Mouse (Mus musculus) ES-Bruce4 (cell line): ENCODE measurements around the gene Nacc1.

Experiments used
- CTCF ChIP-seq: IDR thresholded peaks from one replicate; pipeline ENCODE4 v1.8.1; 2011; ENCODE audit warnings: low read depth, low read length
- EP300 ChIP-seq: IDR thresholded peaks from 2 replicates; pipeline ENCODE4 v1.6.1; 2011; ENCODE audit warnings: low read depth, low read length; ENCODE audit not compliant: insufficient read depth
- POLR2A ChIP-seq: IDR thresholded peaks from one replicate; pipeline ENCODE4 v1.8.1; 2011; ENCODE audit warnings: low read length; ENCODE audit not compliant: insufficient read depth

GRCm38 (mm10) chr8:84637946-84638554 is 49.6 kb downstream of the Nacc1 start:
- no peak for TF ChIP-seq POLR2A
- no peak for TF ChIP-seq CTCF
- no peak for TF ChIP-seq EP300
